Mouse (Mus musculus): ENCODE results near the gene Hdgfl3. TPM values are rescaled to one million over a fixed set of nuclear protein-coding genes. Genes with fewer than 3 reads are reported as not detected.
"Not testable (repeated sequence)": the region's sequence is repeated elsewhere in the genome, so short reads cannot be mapped to it uniquely, and the experiment has no call there.

Hdgfl3 gene
- polyA plus RNA-seq, 2 experiments from 2014 or later = 7.9 to 10.2 TPM

GRCm38 (mm10) chr7:81851706-81852105, 82.6 kb downstream of the Hdgfl3 start:
- no peak for ATAC-seq

- no peak for ATAC-seq
Measured at GRCm38 (mm10) chr7:81850171-81850570, 84.1 kb downstream of the Hdgfl3 start.

GRCm38 (mm10) chr7:81849633-81850032, 84.6 kb downstream of the Hdgfl3 start:
- no peak for ATAC-seq

GRCm38 (mm10) chr7:81849214-81849613, 85.1 kb downstream of the Hdgfl3 start:
- ATAC-seq = no peak

GRCm38 (mm10) chr7:81847777-81848176, 86.5 kb downstream of the Hdgfl3 start:
- no peak for ATAC-seq

GRCm38 (mm10) chr7:81847010-81847409, 87.3 kb downstream of the Hdgfl3 start:
- no peak for ATAC-seq

GRCm38 (mm10) chr7:81846008-81846407, 88.3 kb downstream of the Hdgfl3 start:
- ATAC-seq = no peak

- no peak for ATAC-seq
Measured at GRCm38 (mm10) chr7:81845313-81845712, 89.0 kb downstream of the Hdgfl3 start.

- no peak for ATAC-seq
Measured at GRCm38 (mm10) chr7:81844801-81845200, 89.5 kb downstream of the Hdgfl3 start.

- no peak for ATAC-seq
Measured at GRCm38 (mm10) chr7:81843903-81844302, 90.4 kb downstream of the Hdgfl3 start.

- ATAC-seq = no peak
Measured at GRCm38 (mm10) chr7:81842998-81843397, 91.3 kb downstream of the Hdgfl3 start.

- ATAC-seq = no peak
Measured at GRCm38 (mm10) chr7:81842141-81842540, 92.1 kb downstream of the Hdgfl3 start.

- ATAC-seq = no peak
Measured at GRCm38 (mm10) chr7:81841439-81841838, 92.8 kb downstream of the Hdgfl3 start.

- no peak for ATAC-seq
Measured at GRCm38 (mm10) chr7:81840661-81841181, 93.6 kb downstream of the Hdgfl3 start.

GRCm38 (mm10) chr7:81839746-81840145, 94.5 kb downstream of the Hdgfl3 start:
- no peak for ATAC-seq

GRCm38 (mm10) chr7:81837771-81838170, 96.5 kb downstream of the Hdgfl3 start:
- not testable (repeated sequence) for ATAC-seq

- ATAC-seq = no peak
Measured at GRCm38 (mm10) chr7:81835430-81835829, 98.8 kb downstream of the Hdgfl3 start.

GRCm38 (mm10) chr7:81834847-81835246, 99.4 kb downstream of the Hdgfl3 start:
- no peak for ATAC-seq

Other genes with a start within 250 kb of the Hdgfl3 start
- under 1 TPM in 1 of 2 experiments, not detected in 1; 0.41 TPM for gene Homer2, start 226.9 kb downstream of the Hdgfl3 start, polyA plus RNA-seq (2017; shearing (Covaris generic))
- gene Ramac, start 171.5 kb downstream of the Hdgfl3 start, polyA plus RNA-seq (2017; shearing (Covaris generic)) = 100 to 1,000 TPM; 159 to 170 TPM
- gene 3110040N11Rik, start 145.0 kb downstream of the Hdgfl3 start, polyA plus RNA-seq (2017; shearing (Covaris generic)) = 10 to 100 TPM; 71.6 to 82.9 TPM
- gene Btbd1, start 105.0 kb downstream of the Hdgfl3 start, polyA plus RNA-seq (2017; shearing (Covaris generic)) = 10 to 100 TPM; 13.4 to 23.6 TPM
- gene Gm10160, start 78.7 kb downstream of the Hdgfl3 start, polyA plus RNA-seq (2017; shearing (Covaris generic)) = not detected
- gene Tm6sf1, start 75.5 kb downstream of the Hdgfl3 start, polyA plus RNA-seq (2017; shearing (Covaris generic)) = 1 to 10 TPM; 7.7 to 9.4 TPM
- not detected for gene Bnc1, start 57.8 kb upstream of the Hdgfl3 start, polyA plus RNA-seq (2017; shearing (Covaris generic))
- gene Sh3gl3, start 239.4 kb upstream of the Hdgfl3 start, polyA plus RNA-seq (2017; shearing (Covaris generic)) = 1 to 10 TPM; 1.4 to 3.1 TPM

Measured in activated CD4-positive, CD25-positive, alpha-beta regulatory T cell, adult 4 months (primary cell).